Mouse (Mus musculus) adrenal gland, adult (tissue): ENCODE results near the gene Itpripl1.
"Not testable (repeated sequence)": the region's sequence is repeated elsewhere in the genome, so short reads cannot be mapped to it uniquely, and the experiment has no call there.

Experiments used
- DNase-seq, 2 experiments: peaks; one replicate each; pipeline ENCODE4 v3.0.0; 2022 to 2023; ENCODE audit warnings: low spot score in 1 of 2; ENCODE audit not compliant: inconsistent age in 2 of 2

Gene Itpripl1

GRCm38 (mm10) chr2:127092000-127092399 is 51.2 kb downstream of the Itpripl1 start:
- DNase-seq: no peak

DNA sequence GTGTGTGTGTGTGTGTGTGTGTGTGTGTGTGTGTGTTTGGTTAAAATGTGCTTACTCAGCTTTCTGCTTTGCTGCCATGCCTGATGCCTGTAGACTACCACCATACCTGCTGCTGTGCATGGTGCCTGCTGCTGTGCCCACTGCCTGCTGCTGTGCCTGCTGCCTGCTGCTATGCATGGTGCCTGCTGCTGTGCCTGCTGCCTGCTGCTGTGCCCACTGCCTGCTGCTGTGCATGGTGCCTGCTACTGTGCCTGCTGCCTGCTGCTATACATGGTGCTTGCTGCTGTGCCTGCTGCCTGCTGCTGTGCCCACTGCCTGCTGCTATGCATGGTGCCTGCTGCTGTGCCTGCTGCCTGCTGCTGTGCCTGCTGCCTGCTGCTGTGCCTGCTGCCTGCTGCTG is 53.1 kb downstream of the Itpripl1 start:
- DNase-seq: not testable (repeated sequence)
